Mouse (Mus musculus) kidney, adult 2 months (tissue): ENCODE data around the gene Syne1.

Source experiments
- CTCF ChIP-seq: fragments of 200-500 bp; conservative IDR thresholded peaks from 2 replicates; pipeline ENCODE4 v1.5.1; 2011; ENCODE audit warnings: low read depth, mild to moderate bottlenecking, control low read depth, low read length, moderate library complexity, mixed read lengths; ENCODE audit not compliant: insufficient read depth, insufficient read length
- POLR2A ChIP-seq: fragments of 200-500 bp; IDR thresholded peaks from one replicate; pipeline ENCODE4 v1.6.1; 2011; ENCODE audit warnings: low read depth, low read length, control low read depth

- no peak for TF ChIP-seq CTCF
- TF ChIP-seq POLR2A, result no peak
Observed at GRCm38 (mm10) chr10:5384131-5384776, 167.0 kb downstream of the Syne1 start.
